Mouse (Mus musculus): ENCODE measurements around the gene Gm49387.

DNA sequence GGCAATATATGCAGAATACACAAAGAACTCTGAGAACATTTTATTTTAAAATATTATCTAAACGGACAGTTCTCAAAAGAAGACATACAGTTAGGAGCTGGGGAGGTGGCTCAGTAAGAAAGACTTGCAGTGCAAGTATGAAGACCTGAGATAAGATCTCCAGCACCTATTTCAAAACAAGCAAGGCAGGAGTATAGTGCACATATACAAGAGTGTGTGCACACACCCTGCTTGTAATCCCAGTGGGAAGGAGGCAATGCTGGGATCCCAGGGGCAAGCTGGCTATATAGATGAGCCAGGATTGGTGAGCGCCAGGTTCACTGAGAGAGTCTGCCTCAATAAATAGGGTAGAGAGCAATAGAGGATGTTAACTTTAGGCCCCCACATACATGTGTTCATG lies 124.8 kb downstream of the Gm49387 start:
- TF ChIP-seq CTCF (IDR thresholded peaks at IDR 0.05; ENCODE audit: low read depth, low read length) (no peak), POLR2A (IDR thresholded peaks at IDR 0.05; ENCODE audit: borderline replicate concordance, low read depth, low read length) (no peak)
